Mouse (Mus musculus): Measurements from ENCODE around the gene Gm2431. TPM values are rescaled to one million over a fixed set of nuclear protein-coding genes. Genes with fewer than 3 reads are reported as not detected.
"Not testable (repeated sequence)": the region's sequence is repeated elsewhere in the genome, so short reads cannot be mapped to it uniquely, and the experiment has no call there.

Gene Gm2431
- polyA plus RNA-seq, 1 experiment = not detected

DNA sequence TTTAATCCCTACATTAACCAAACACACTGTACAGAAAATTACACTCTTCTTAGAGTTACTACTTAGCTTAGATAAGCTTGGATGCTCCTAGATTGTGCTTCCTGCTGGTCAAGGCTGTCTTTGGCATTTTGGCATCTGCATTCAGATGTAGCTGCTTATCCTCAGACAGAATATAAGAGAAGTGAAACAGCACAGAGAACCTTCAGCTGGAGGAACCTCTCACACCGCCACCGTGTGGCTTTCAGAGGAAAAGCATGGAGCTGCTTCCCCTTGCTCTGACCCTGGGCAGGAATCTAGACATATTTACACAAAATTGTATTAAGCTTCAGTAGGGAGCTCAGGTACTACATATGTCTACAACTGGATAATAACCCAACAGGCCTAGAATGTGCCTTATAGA is 2.6 kb downstream of the Gm2431 start:
- H3K4me3 ChIP-seq = no peak overlapping the region
- TF ChIP-seq CEBPB (IDR thresholded peaks at IDR 0.05; ENCODE audit: insufficient read depth, poor library complexity, severe bottlenecking) (no peak), MYOD1 (IDR thresholded peaks at IDR 0.05; ENCODE audit: control insufficient read depth in 1 of 3, insufficient read length in 2 of 3, low read depth in 2 of 3) (no peak), POLR2A (IDR thresholded peaks at IDR 0.05; ENCODE audit: insufficient read length, low read depth) (no peak), E2F4 (IDR thresholded peaks at IDR 0.05; ENCODE audit: insufficient read depth) (no peak), POLR2AphosphoS2 (IDR thresholded peaks at IDR 0.05; ENCODE audit: insufficient read length, low read depth) (no peak), MYOG (IDR thresholded peaks at IDR 0.05; ENCODE audit: control insufficient read depth in 1 of 3, insufficient read depth in 1 of 3, insufficient read length in 2 of 3, low read depth in 2 of 3) (no peak), REST (IDR thresholded peaks at IDR 0.05; ENCODE audit: insufficient read depth, insufficient read length) (no peak), SRF (IDR thresholded peaks at IDR 0.05; ENCODE audit: control insufficient read depth, insufficient read length, low read depth) (no peak), TCF3 (IDR thresholded peaks at IDR 0.05; ENCODE audit: insufficient read length, low read depth) (no peak), USF1 (IDR thresholded peaks at IDR 0.05; ENCODE audit: low read depth) (no peak), MAX (IDR thresholded peaks at IDR 0.05; ENCODE audit: low read depth) (no peak), TCF12 (IDR thresholded peaks at IDR 0.05; ENCODE audit: insufficient read depth, poor library complexity, severe bottlenecking) (no peak)
- H3K4me2 ChIP-seq (ENCODE audit: low read depth) = no peak overlapping the region
- H3K27me3 ChIP-seq (ENCODE audit: control insufficient read depth, insufficient read depth, insufficient read length) = no peaks in the 10 kb centered on the region
- no peaks in the 10 kb centered on the region for H3K36me3 ChIP-seq (ENCODE audit: control insufficient read depth, insufficient read depth)
- no peaks in the 10 kb centered on the region for H3K79me2 ChIP-seq (ENCODE audit: control insufficient read depth, insufficient read depth)
- H3ac ChIP-seq (ENCODE audit: control insufficient read depth, insufficient read length) = no peak overlapping the region

GRCm38 (mm10) chr7:142249824-142250223 is 8.3 kb downstream of the Gm2431 start:
- H3K27me3 ChIP-seq (ENCODE audit: control insufficient read depth, insufficient read depth, insufficient read length) = peaks cover 4% of the 10 kb centered on the region
- H3K4me2 ChIP-seq (ENCODE audit: low read depth) = no peak overlapping the region
- no peaks in the 10 kb centered on the region for H3K36me3 ChIP-seq (ENCODE audit: control insufficient read depth, insufficient read depth)
- H3K4me3 ChIP-seq = no peak overlapping the region
- no peaks in the 10 kb centered on the region for H3K79me2 ChIP-seq (ENCODE audit: control insufficient read depth, insufficient read depth)
- H3ac ChIP-seq (ENCODE audit: control insufficient read depth, insufficient read length) = no peak overlapping the region
- TF ChIP-seq SRF (IDR thresholded peaks at IDR 0.05; ENCODE audit: control insufficient read depth, insufficient read length, low read depth) (no peak), REST (IDR thresholded peaks at IDR 0.05; ENCODE audit: insufficient read depth, insufficient read length) (no peak), MYOG (IDR thresholded peaks at IDR 0.05; ENCODE audit: control insufficient read depth in 1 of 3, insufficient read depth in 1 of 3, insufficient read length in 2 of 3, low read depth in 2 of 3) (no peak), CEBPB (IDR thresholded peaks at IDR 0.05; ENCODE audit: insufficient read depth, poor library complexity, severe bottlenecking) (no peak), MAX (IDR thresholded peaks at IDR 0.05; ENCODE audit: low read depth) (no peak), TCF3 (IDR thresholded peaks at IDR 0.05; ENCODE audit: insufficient read length, low read depth) (no peak), USF1 (IDR thresholded peaks at IDR 0.05; ENCODE audit: low read depth) (no peak), MYOD1 (IDR thresholded peaks at IDR 0.05; ENCODE audit: control insufficient read depth in 1 of 3, insufficient read length in 2 of 3, low read depth in 2 of 3) (no peak), E2F4 (IDR thresholded peaks at IDR 0.05; ENCODE audit: insufficient read depth) (no peak), POLR2A (IDR thresholded peaks at IDR 0.05; ENCODE audit: insufficient read length, low read depth) (no peak), TCF12 (IDR thresholded peaks at IDR 0.05; ENCODE audit: insufficient read depth, poor library complexity, severe bottlenecking) (no peak), POLR2AphosphoS2 (IDR thresholded peaks at IDR 0.05; ENCODE audit: insufficient read length, low read depth) (no peak)

- Histone ChIP-seq H3K79me2 (ENCODE audit: control insufficient read depth, insufficient read depth) (no peaks in the 10 kb centered on the region), H3K4me2 (ENCODE audit: low read depth) (no peak within 1 kb of the TSS)
- TF ChIP-seq E2F4 (IDR thresholded peaks at IDR 0.05; ENCODE audit: insufficient read depth) (no peak), USF1 (IDR thresholded peaks at IDR 0.05; ENCODE audit: low read depth) (no peak), MYOG (IDR thresholded peaks at IDR 0.05; ENCODE audit: control insufficient read depth in 1 of 3, insufficient read depth in 1 of 3, insufficient read length in 2 of 3, low read depth in 2 of 3) (no peak), POLR2A (IDR thresholded peaks at IDR 0.05; ENCODE audit: insufficient read length, low read depth) (no peak)
Measured at GRCm38 (mm10) chr7:142240978-142241377, 17.2 kb downstream of the Gm2431 start, which contains the start of gene Gm40460. Gene Gm40460, minus strand, starts transcription at chr7:142241078.

GRCm38 (mm10) chr7:142231540-142231939 is 26.6 kb downstream of the Gm2431 start:
- Histone ChIP-seq H3ac (ENCODE audit: control insufficient read depth, insufficient read length) (no peak overlapping the region), H3K4me3 (no peak overlapping the region), H3K4me2 (ENCODE audit: low read depth) (no peak overlapping the region), H3K27me3 (ENCODE audit: control insufficient read depth, insufficient read depth, insufficient read length) (no peaks in the 10 kb centered on the region), H3K36me3 (ENCODE audit: control insufficient read depth, insufficient read depth) (no peaks in the 10 kb centered on the region), H3K79me2 (ENCODE audit: control insufficient read depth, insufficient read depth) (no peaks in the 10 kb centered on the region)
- TF ChIP-seq USF1 (IDR thresholded peaks at IDR 0.05; ENCODE audit: low read depth) = no peak
- no peak for TF ChIP-seq TCF3 (IDR thresholded peaks at IDR 0.05; ENCODE audit: insufficient read length, low read depth)
- no peak for TF ChIP-seq E2F4 (IDR thresholded peaks at IDR 0.05; ENCODE audit: insufficient read depth)
- TF ChIP-seq POLR2A (IDR thresholded peaks at IDR 0.05; ENCODE audit: insufficient read length, low read depth) = no peak
- TF ChIP-seq MYOG (IDR thresholded peaks at IDR 0.05; ENCODE audit: control insufficient read depth in 1 of 3, insufficient read depth in 1 of 3, insufficient read length in 2 of 3, low read depth in 2 of 3) = no peak
- no peak for TF ChIP-seq TCF12 (IDR thresholded peaks at IDR 0.05; ENCODE audit: insufficient read depth, poor library complexity, severe bottlenecking)
- TF ChIP-seq CEBPB (IDR thresholded peaks at IDR 0.05; ENCODE audit: insufficient read depth, poor library complexity, severe bottlenecking) = no peak
- no peak for TF ChIP-seq MYOD1 (IDR thresholded peaks at IDR 0.05; ENCODE audit: control insufficient read depth in 1 of 3, insufficient read length in 2 of 3, low read depth in 2 of 3)
- no peak for TF ChIP-seq REST (IDR thresholded peaks at IDR 0.05; ENCODE audit: insufficient read depth, insufficient read length)
- no peak for TF ChIP-seq MAX (IDR thresholded peaks at IDR 0.05; ENCODE audit: low read depth)
- no peak for TF ChIP-seq SRF (IDR thresholded peaks at IDR 0.05; ENCODE audit: control insufficient read depth, insufficient read length, low read depth)
- TF ChIP-seq POLR2AphosphoS2 (IDR thresholded peaks at IDR 0.05; ENCODE audit: insufficient read length, low read depth) = no peak

More at GRCm38 (mm10) chr7:142240978-142241377, 17.2 kb downstream of the Gm2431 start, which contains the start of gene Gm40460:
- H3K36me3 ChIP-seq (ENCODE audit: control insufficient read depth, insufficient read depth) = no peaks in the 10 kb centered on the region
- no peak within 1 kb of the TSS for H3K4me3 ChIP-seq
- no peak within 1 kb of the TSS for H3ac ChIP-seq (ENCODE audit: control insufficient read depth, insufficient read length)
- H3K27me3 ChIP-seq (ENCODE audit: control insufficient read depth, insufficient read depth, insufficient read length) = no peaks in the 10 kb centered on the region

- H3K36me3 ChIP-seq (ENCODE audit: control insufficient read depth, insufficient read depth) = not testable (repeated sequence)
Measured at GRCm38 (mm10) chr7:142229871-142230270, 28.3 kb downstream of the Gm2431 start, which contains the start of gene Krtap5-5. Gene Krtap5-5, minus strand, starts transcription at chr7:142229971.

More at GRCm38 (mm10) chr7:142229871-142230270, 28.3 kb downstream of the Gm2431 start, which contains the start of gene Krtap5-5:
- not testable (repeated sequence) for H3K4me3 ChIP-seq; H3K4me2 ChIP-seq (ENCODE audit: low read depth); H3K27me3 ChIP-seq (ENCODE audit: control insufficient read depth, insufficient read depth, insufficient read length); H3K79me2 ChIP-seq (ENCODE audit: control insufficient read depth, insufficient read depth); H3ac ChIP-seq (ENCODE audit: control insufficient read depth, insufficient read length)

All from myocyte (in vitro differentiated cells).